Mouse (Mus musculus) CH12.LX (cell line): ENCODE measurements around the gene Cd207. TPM values are rescaled to one million over a fixed set of nuclear protein-coding genes. Genes with fewer than 3 reads are reported as not detected.

Experiments used
- DNase-seq: peaks from one replicate; pipeline ENCODE4 v3.0.0-alpha.2; 2013; ENCODE audit errors: extremely low read depth
- H3K27ac ChIP-seq: 2 replicates; pipeline ENCODE4 v1.5.1; 2012; ENCODE audit warnings: low read depth, mild to moderate bottlenecking, control low read depth, moderate library complexity; ENCODE audit not compliant: insufficient read depth
- H3K27me3 ChIP-seq: replicated peaks from 2 replicates; pipeline ENCODE3; 2012; ENCODE audit warnings: inconsistent platforms
- H3K36me3 ChIP-seq, 2 experiments: replicated peaks in 1 of 2; 2 replicates each; pipeline versions ENCODE3 to v1.6.1; 2012; ENCODE audit warnings: inconsistent platforms in 1 of 2, low read length in 1 of 2, mild to moderate bottlenecking in 1 of 2, mixed read lengths in 1 of 2, moderate library complexity in 1 of 2; ENCODE audit not compliant: control insufficient read depth in 1 of 2, insufficient read depth in 1 of 2
- H3K4me1 ChIP-seq, 2 experiments: 2 replicates each; pipeline ENCODE4 v1.6.1; 2012; ENCODE audit warnings: inconsistent platforms in 1 of 2, moderate library complexity in 1 of 2; ENCODE audit not compliant: insufficient read depth in 2 of 2, control insufficient read depth in 1 of 2
- H3K4me2 ChIP-seq: 2 replicates; pipeline ENCODE4 v1.6.1; 2012; ENCODE audit warnings: low read depth, mild to moderate bottlenecking, control low read depth; ENCODE audit not compliant: poor library complexity, insufficient read depth, severe bottlenecking
- H3K4me3 ChIP-seq, 3 experiments: fragments of 150-350 bp in 1 of 3; sonication (generic) in 1 of 3; replicated peaks in 1 of 3; 2 replicates each; pipeline versions ENCODE3 to v1.5.1; 2011 to 2012; ENCODE audit warnings: low read depth in 2 of 3, low read length in 2 of 3, mild to moderate bottlenecking in 2 of 3, moderate library complexity in 2 of 3, control low read depth in 1 of 3, improper control_type of control experiment in 1 of 3, inconsistent platforms in 1 of 3, mixed read lengths in 1 of 3; ENCODE audit not compliant: poor library complexity in 1 of 3
- H3K79me2 ChIP-seq: replicated peaks from 2 replicates; pipeline ENCODE4 v1.6.1; 2012; ENCODE audit warnings: mild to moderate bottlenecking, moderate library complexity; ENCODE audit not compliant: control insufficient read depth, poor library complexity, insufficient read depth, severe bottlenecking; ENCODE audit errors: extremely low read depth
- H3K9ac ChIP-seq: 2 replicates; pipeline ENCODE4 v1.6.1; 2012; ENCODE audit warnings: low read depth, mild to moderate bottlenecking, control low read depth, moderate library complexity; ENCODE audit not compliant: insufficient read depth
- H3K9me3 ChIP-seq: replicated peaks from 2 replicates; pipeline ENCODE3; 2012; ENCODE audit warnings: low read length, inconsistent platforms, mixed read lengths
- BHLHE40 ChIP-seq: IDR thresholded peaks from 2 replicates; pipeline ENCODE4 v1.6.1; 2011; ENCODE audit warnings: mild to moderate bottlenecking, low read depth, low read length, improper control_type of control experiment
- CHD2 ChIP-seq: IDR thresholded peaks from 2 replicates; pipeline ENCODE4 v1.6.1; 2011; ENCODE audit warnings: low read length, improper control_type of control experiment
- CTCF ChIP-seq, 2 experiments: IDR thresholded peaks in 1 of 2; conservative IDR thresholded peaks in 1 of 2; 2 replicates each; pipeline ENCODE4 v1.5.1; 2011 to 2012; ENCODE audit warnings: low read depth in 2 of 2, low read length in 2 of 2, improper control_type of control experiment in 1 of 2, inconsistent platforms in 1 of 2, mild to moderate bottlenecking in 1 of 2, moderate library complexity in 1 of 2
- ELF1 ChIP-seq: IDR thresholded peaks from 2 replicates; pipeline ENCODE4 v1.6.1; 2014; ENCODE audit warnings: low read depth, mild to moderate bottlenecking, inconsistent platforms, low read length, improper control_type of control experiment
- GABPA ChIP-seq: IDR thresholded peaks from 2 replicates; pipeline ENCODE4 v1.6.1; 2012; ENCODE audit warnings: low read depth, low read length, improper control_type of control experiment, inconsistent platforms; ENCODE audit not compliant: insufficient replicate concordance
- IRF4 ChIP-seq: IDR thresholded peaks from 2 replicates; pipeline ENCODE4 v1.6.1; 2014; ENCODE audit warnings: low read depth, mild to moderate bottlenecking, inconsistent platforms, low read length, improper control_type of control experiment
- JUND ChIP-seq: conservative IDR thresholded peaks from 2 replicates; pipeline ENCODE4 v1.6.1; 2011; ENCODE audit warnings: low read depth, low read length, improper control_type of control experiment
- KAT2A ChIP-seq: IDR thresholded peaks from 2 replicates; pipeline ENCODE4 v1.6.1; 2012; ENCODE audit warnings: low read length, improper control_type of control experiment, inconsistent platforms; ENCODE audit not compliant: insufficient replicate concordance
- MEF2A ChIP-seq: IDR thresholded peaks from 2 replicates; pipeline ENCODE4 v1.6.1; 2014; ENCODE audit warnings: low read depth, mild to moderate bottlenecking, inconsistent platforms, low read length, improper control_type of control experiment, borderline replicate concordance
- MXI1 ChIP-seq: IDR thresholded peaks from 2 replicates; pipeline ENCODE4 v1.6.1; 2011; ENCODE audit warnings: mild to moderate bottlenecking, low read depth, low read length, improper control_type of control experiment
- NELFE ChIP-seq: IDR thresholded peaks from 2 replicates; pipeline ENCODE4 v1.6.1; 2011; ENCODE audit warnings: low read depth, low read length, improper control_type of control experiment
- NRF1 ChIP-seq: IDR thresholded peaks from 2 replicates; pipeline ENCODE4 v1.6.1; 2014; ENCODE audit warnings: low read depth, mild to moderate bottlenecking, inconsistent platforms, low read length, improper control_type of control experiment, moderate library complexity
- POLR2A ChIP-seq: IDR thresholded peaks from 2 replicates; pipeline ENCODE4 v1.6.1; 2011; ENCODE audit warnings: low read depth, mild to moderate bottlenecking, improper control_type of control experiment, low read length
- RCOR1 ChIP-seq: conservative IDR thresholded peaks from 2 replicates; pipeline ENCODE4 v1.6.1; 2012; ENCODE audit warnings: low read depth, mild to moderate bottlenecking, inconsistent platforms, low read length, improper control_type of control experiment
- UBTF ChIP-seq: IDR thresholded peaks from 2 replicates; pipeline ENCODE4 v1.6.1; 2012; ENCODE audit warnings: low read depth, mild to moderate bottlenecking, inconsistent platforms, low read length, improper control_type of control experiment, moderate library complexity
- USF1 ChIP-seq: IDR thresholded peaks from 2 replicates; pipeline ENCODE4 v1.6.1; 2014; ENCODE audit warnings: low read depth, mild to moderate bottlenecking, inconsistent platforms, low read length, improper control_type of control experiment
- USF2 ChIP-seq: conservative IDR thresholded peaks from 2 replicates; pipeline ENCODE4 v1.6.1; 2011; ENCODE audit warnings: low read depth, low read length, improper control_type of control experiment
- ZKSCAN1 ChIP-seq: IDR thresholded peaks from 2 replicates; pipeline ENCODE4 v1.6.1; 2012; ENCODE audit warnings: low read depth, inconsistent platforms, low read length, improper control_type of control experiment, borderline replicate concordance
- dilution Hi-C: fragments of 300-500 bp; cut with MboI; formaldehyde crosslinking; loops from 2 replicates; pipeline ENCODE4 v1.14.3; 2020; ENCODE audit warnings: low sequenced_read_pairs; ENCODE audit not compliant: extremely low pct_unique_long_range_greater_than_20kb, extremely low pct_ligation_motif_present
- in situ Hi-C: fragments of 300-500 bp; cut with MboI; formaldehyde crosslinking; loops from 3 replicates; pipeline ENCODE4 v1.14.3; 2019; ENCODE audit warnings: low sequenced_read_pairs, low pct_ligation_motif_present, low pct_unique_long_range_greater_than_20kb, mixed read lengths
- polyA plus RNA-seq: library from polyadenylated mRNA; unstranded; fragments of >175 nt; gene quantifications from 2 replicates; pipeline ENCODE4 v1.2.1, GENCODE M21; 2012; ENCODE audit warnings: low read depth; ENCODE audit not compliant: insufficient read length
- total RNA-seq, 2 experiments: library from RNA; depleted of rRNA; stranded (reverse); fragments of 300-350 nt in 1 of 2; fragments of >200 nt in 1 of 2; gene quantifications; 2 replicates each; pipeline ENCODE4 v1.2.3; 2012 to 2014

Cd207 gene
- total and polyA plus RNA-seq, 3 experiments, result not detected

DNA sequence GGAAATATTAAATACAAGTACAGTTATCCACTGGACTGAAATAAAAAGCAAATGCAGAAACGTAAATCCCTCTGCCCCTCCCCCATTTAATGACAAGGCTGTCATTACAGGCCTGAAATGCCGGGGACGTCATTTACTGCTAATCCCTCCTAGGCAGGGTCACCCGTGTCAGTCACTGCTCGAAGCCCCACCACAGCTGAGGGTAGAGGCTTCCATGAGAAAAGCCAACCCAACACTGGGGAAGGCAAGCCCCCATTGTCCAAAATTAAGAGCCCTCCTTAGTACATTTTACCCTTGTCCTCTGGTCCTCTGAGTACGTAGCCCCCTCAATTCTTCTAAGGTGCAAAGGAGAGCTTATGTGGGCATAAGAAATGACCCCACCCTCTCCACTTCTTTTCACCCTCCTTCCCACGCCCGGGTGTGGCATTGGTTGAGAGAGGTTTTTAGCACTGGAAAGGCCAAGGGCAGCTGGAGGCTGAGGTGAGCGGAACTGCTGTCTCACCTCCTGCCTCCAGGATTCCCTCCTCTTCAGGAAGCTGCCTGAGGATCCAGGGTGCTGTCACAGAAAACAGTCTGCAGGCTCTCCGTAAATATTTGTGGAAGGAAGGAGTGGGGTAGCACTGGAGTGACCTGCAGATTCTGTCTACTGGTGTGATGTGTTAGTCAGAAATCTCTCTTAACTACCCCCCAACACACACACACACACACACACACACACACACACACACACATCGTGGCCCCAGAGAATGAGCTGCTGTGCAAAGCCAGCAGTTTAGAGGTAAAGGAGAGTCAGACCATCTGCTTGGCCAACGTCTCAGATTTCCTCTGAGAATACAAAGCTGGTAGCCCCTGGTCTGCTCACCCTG, 35.8 kb upstream of the Cd207 start:
- Histone ChIP-seq H3K27ac (no peak overlapping the region), H3K9me3 (no peaks in the 10 kb centered on the region), H3K9ac (no peak overlapping the region), H3K4me1 (peaks cover 6 to 13% of the 10 kb centered on the region in 2 experiments; a peak in 3 of 4 replicates), H3K4me2 (no peak overlapping the region), H3K79me2 (no peaks in the 10 kb centered on the region), H3K27me3 (peaks cover 81% of the 10 kb centered on the region), H3K36me3 (no peaks in the 10 kb centered on the region), H3K4me3 (no peak overlapping the region)
- TF ChIP-seq IRF4 (no peak), NRF1 (no peak), KAT2A (no peak), ZKSCAN1 (no peak), CTCF (conservative IDR thresholded peaks at IDR 0.05 in 1 of 2, IDR thresholded peaks at IDR 0.05 in 1 of 2; ENCODE audit: low read depth in 2 of 2, low read length in 2 of 2) (no peak), POLR2A (no peak), ELF1 (no peak), GABPA (no peak), BHLHE40 (no peak), MXI1 (no peak), UBTF (no peak), CHD2 (no peak), NELFE (no peak)
- in situ Hi-C loops, result no loop called here
- no peak for DNase-seq
- dilution Hi-C loops, result no loop called here

DNA sequence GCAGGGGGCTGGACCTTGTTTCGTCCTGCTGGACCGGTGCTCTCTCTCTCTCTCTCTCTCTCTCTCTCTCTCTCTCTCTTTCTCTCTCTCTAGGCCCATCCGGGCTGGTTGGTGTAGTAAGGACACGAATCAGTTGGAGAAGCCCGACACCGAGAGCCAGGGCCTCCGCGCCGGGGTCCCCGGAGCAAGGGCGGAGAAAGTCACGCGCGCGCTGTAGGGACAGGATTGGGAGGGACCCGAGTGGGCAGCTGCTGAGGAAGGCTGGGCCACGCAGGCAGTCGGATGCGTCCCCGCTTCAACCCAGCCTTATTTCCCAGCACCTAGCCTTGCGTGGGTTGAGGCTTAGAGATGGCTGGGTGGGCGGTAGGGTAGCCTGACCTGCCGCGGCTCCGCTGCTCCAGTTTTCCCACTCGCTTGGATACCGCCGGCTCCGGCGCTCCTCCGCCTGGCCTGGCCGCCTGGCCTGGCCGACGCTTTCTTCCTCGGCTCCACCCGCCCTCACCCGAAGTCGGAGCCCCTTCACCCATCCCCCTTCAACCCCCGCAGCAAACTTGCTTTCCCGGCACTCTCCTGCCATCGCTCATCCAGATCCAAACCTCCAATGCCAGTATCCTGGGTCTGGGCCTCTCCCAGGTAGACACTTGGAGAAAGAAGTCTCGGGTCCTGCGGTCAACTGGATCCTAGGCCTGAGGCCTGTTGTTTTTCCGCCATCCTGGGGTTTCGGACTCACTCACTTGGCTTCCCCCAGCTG, 34.2 kb upstream of the Cd207 start:
- no peak for DNase-seq
- H3K4me2 ChIP-seq, result peak overlapping the region; percentile 97; the same call in 1 of the 2 replicates
- no peaks in the 10 kb centered on the region for H3K36me3 ChIP-seq
- H3K9me3 ChIP-seq, result no peaks in the 10 kb centered on the region
- in situ Hi-C loops (no loop called here), dilution Hi-C loops (no loop called here)
- peaks cover 6 to 13% of the 10 kb centered on the region in 2 experiments; a peak in 3 of 4 replicates for H3K4me1 ChIP-seq
- TF ChIP-seq USF2, result no peak
- no peak for TF ChIP-seq USF1
- TF ChIP-seq MEF2A, result no peak
- TF ChIP-seq ELF1, result no peak
- no peak for TF ChIP-seq JUND
- no peak for TF ChIP-seq RCOR1
- H3K27ac ChIP-seq, result no peak overlapping the region
- no peaks in the 10 kb centered on the region for H3K79me2 ChIP-seq
- H3K4me3 ChIP-seq, result no peak overlapping the region
- H3K9ac ChIP-seq, result no peak overlapping the region
- peaks cover 88% of the 10 kb centered on the region for H3K27me3 ChIP-seq
